Mouse (Mus musculus): ENCODE results near the gene Bcar3. TPM values are rescaled to one million over a fixed set of nuclear protein-coding genes. Genes with fewer than 3 reads are reported as not detected.
A peak's percentile ranks its signal among the peaks of the same experiment; 100 is the strongest.

The Bcar3 gene
- polyA plus RNA-seq, 1 experiment from 2014 or later: 5.0 TPM

- Histone ChIP-seq H3K27ac (no peak overlapping the region), H3K4me2 (no peak overlapping the region), H3K4me3 (replicated peaks) (no peak overlapping the region), H3K9me3 (replicated peaks) (no peaks in the 10 kb centered on the region), H3K9ac (no peak overlapping the region), H3K27me3 (0 out of 2 replicates have a peak, but pooled peaks cover 4% of the 10 kb centered on the region), H3K4me1 (replicated peaks) (peaks cover 11% of the 10 kb centered on the region), H3K36me3 (no peaks in the 10 kb centered on the region)
- ATAC-seq (ENCODE audit: low read depth) (no peak), DNase-seq (no peak)
- WGBS (ENCODE audit: insufficient replicate concordance): 23% methylated on average over 11 of the region's 11 CpGs
Measured at GRCm38 (mm10) chr3:122316621-122317020, 22.7 kb downstream of the Bcar3 start.

- Histone ChIP-seq H3K4me3 (replicated peaks) (no peak overlapping the region), H3K4me2 (no peak overlapping the region), H3K27ac (no peak overlapping the region), H3K36me3 (no peaks in the 10 kb centered on the region), H3K9ac (no peak overlapping the region), H3K27me3 (0 out of 2 replicates have a peak, but pooled peaks cover 4% of the 10 kb centered on the region), H3K4me1 (replicated peaks) (peaks cover 11% of the 10 kb centered on the region), H3K9me3 (replicated peaks) (no peaks in the 10 kb centered on the region)
- ATAC-seq (ENCODE audit: low read depth): no peak
- DNase-seq: no peak
- 76% methylated on average over 6 of the region's 6 CpGs for WGBS (ENCODE audit: insufficient replicate concordance)
Measured at GRCm38 (mm10) chr3:122317339-122317738, 23.4 kb downstream of the Bcar3 start.

- Histone ChIP-seq H3K9me3 (replicated peaks) (no peaks in the 10 kb centered on the region), H3K4me3 (replicated peaks) (no peak overlapping the region), H3K27ac (no peak overlapping the region), H3K9ac (no peak overlapping the region), H3K4me2 (no peak overlapping the region), H3K27me3 (0 out of 2 replicates have a peak, but pooled peaks cover 4% of the 10 kb centered on the region), H3K36me3 (no peaks in the 10 kb centered on the region), H3K4me1 (replicated peaks) (no peaks in the 10 kb centered on the region; the same call in 1 of the 2 replicates)
- DNase-seq (no peak), ATAC-seq (ENCODE audit: low read depth) (no peak)
- WGBS (ENCODE audit: insufficient replicate concordance): 48% methylated on average over 9 of the region's 9 CpGs
Measured at GRCm38 (mm10) chr3:122322226-122322625, 28.3 kb downstream of the Bcar3 start.

- Histone ChIP-seq H3K9me3 (replicated peaks) (no peaks in the 10 kb centered on the region), H3K4me1 (replicated peaks) (no peaks in the 10 kb centered on the region; the same call in 1 of the 2 replicates), H3K36me3 (no peaks in the 10 kb centered on the region), H3K27me3 (0 out of 2 replicates have a peak, but pooled peaks cover 4% of the 10 kb centered on the region), H3K4me3 (replicated peaks) (no peak overlapping the region), H3K9ac (no peak overlapping the region), H3K4me2 (no peak overlapping the region), H3K27ac (no peak overlapping the region)
- no peak for DNase-seq
- no peak for ATAC-seq (ENCODE audit: low read depth)
- WGBS (ENCODE audit: insufficient replicate concordance): 67% methylated on average over 6 of the region's 6 CpGs
Measured at GRCm38 (mm10) chr3:122323841-122324240, 29.9 kb downstream of the Bcar3 start.

- Histone ChIP-seq H3K4me3 (replicated peaks) (no peak overlapping the region), H3K36me3 (no peaks in the 10 kb centered on the region), H3K4me1 (replicated peaks) (no peaks in the 10 kb centered on the region; the same call in 1 of the 2 replicates), H3K9ac (no peak overlapping the region), H3K27ac (no peak overlapping the region), H3K4me2 (no peak overlapping the region), H3K9me3 (replicated peaks) (no peaks in the 10 kb centered on the region), H3K27me3 (0 out of 2 replicates have a peak, but pooled peaks cover 3% of the 10 kb centered on the region)
- WGBS (ENCODE audit: insufficient replicate concordance): 69% methylated on average over 3 of the region's 3 CpGs
- DNase-seq (no peak), ATAC-seq (ENCODE audit: low read depth) (peak; percentile 61)
Measured at GRCm38 (mm10) chr3:122324528-122324927, 30.6 kb downstream of the Bcar3 start.

GRCm38 (mm10) chr3:122330484-122330883, 36.5 kb downstream of the Bcar3 start:
- H3K9me3 ChIP-seq (replicated peaks): no peaks in the 10 kb centered on the region
- H3K27me3 ChIP-seq: no peaks in the 10 kb centered on the region
- no peaks in the 10 kb centered on the region; the same call in 1 of the 2 replicates for H3K4me1 ChIP-seq (replicated peaks)
- H3K27ac ChIP-seq: no peak overlapping the region
- no peak overlapping the region for H3K4me3 ChIP-seq (replicated peaks)
- no peak for ATAC-seq (ENCODE audit: low read depth)
- no peaks in the 10 kb centered on the region for H3K36me3 ChIP-seq
- H3K4me2 ChIP-seq: no peak overlapping the region
- 59% methylated on average over 12 of the region's 12 CpGs for WGBS (ENCODE audit: insufficient replicate concordance)
- DNase-seq: no peak
- no peak overlapping the region for H3K9ac ChIP-seq

GRCm38 (mm10) chr3:122333493-122333892, 39.6 kb downstream of the Bcar3 start:
- no peak for DNase-seq
- WGBS (ENCODE audit: insufficient replicate concordance): 42% methylated on average over 4 of the region's 4 CpGs
- no peaks in the 10 kb centered on the region for H3K36me3 ChIP-seq
- H3K9ac ChIP-seq: no peak overlapping the region
- no peaks in the 10 kb centered on the region for H3K27me3 ChIP-seq
- H3K4me2 ChIP-seq: no peak overlapping the region
- H3K27ac ChIP-seq: no peak overlapping the region
- H3K4me3 ChIP-seq (replicated peaks): no peak overlapping the region
- ATAC-seq (ENCODE audit: low read depth): no peak
- H3K4me1 ChIP-seq (replicated peaks): no peaks in the 10 kb centered on the region; the same call in 1 of the 2 replicates
- no peaks in the 10 kb centered on the region for H3K9me3 ChIP-seq (replicated peaks)

- 47% methylated on average over 7 of the region's 7 CpGs for WGBS (ENCODE audit: insufficient replicate concordance)
- H3K36me3 ChIP-seq: no peaks in the 10 kb centered on the region
Measured at GRCm38 (mm10) chr3:122333902-122334301, 40.0 kb downstream of the Bcar3 start.

GRCm38 (mm10) chr3:122334375-122334774, 40.4 kb downstream of the Bcar3 start:
- Histone ChIP-seq H3K27me3 (no peaks in the 10 kb centered on the region), H3K9ac (no peak overlapping the region), H3K4me2 (no peak overlapping the region), H3K9me3 (replicated peaks) (no peaks in the 10 kb centered on the region), H3K4me3 (replicated peaks) (no peak overlapping the region), H3K36me3 (no peaks in the 10 kb centered on the region), H3K27ac (no peak overlapping the region), H3K4me1 (replicated peaks) (no peaks in the 10 kb centered on the region; the same call in 1 of the 2 replicates)
- WGBS (ENCODE audit: insufficient replicate concordance): 19% methylated on average over 7 of the region's 7 CpGs
- DNase-seq (no peak), ATAC-seq (ENCODE audit: low read depth) (no peak)

More at GRCm38 (mm10) chr3:122333902-122334301, 40.0 kb downstream of the Bcar3 start:
- no peak for ATAC-seq (ENCODE audit: low read depth)
- Histone ChIP-seq H3K4me1 (replicated peaks) (no peaks in the 10 kb centered on the region; the same call in 1 of the 2 replicates), H3K27ac (no peak overlapping the region), H3K4me2 (no peak overlapping the region), H3K4me3 (replicated peaks) (no peak overlapping the region), H3K27me3 (no peaks in the 10 kb centered on the region), H3K9me3 (replicated peaks) (no peaks in the 10 kb centered on the region), H3K9ac (no peak overlapping the region)
- DNase-seq: no peak

- 62% methylated on average over 4 of the region's 4 CpGs for WGBS (ENCODE audit: insufficient replicate concordance)
- ATAC-seq (ENCODE audit: low read depth): no peak
- no peaks in the 10 kb centered on the region for H3K9me3 ChIP-seq (replicated peaks)
- no peak overlapping the region for H3K4me3 ChIP-seq (replicated peaks)
- H3K36me3 ChIP-seq: no peaks in the 10 kb centered on the region
- DNase-seq: no peak
- H3K4me1 ChIP-seq (replicated peaks): no peaks in the 10 kb centered on the region; the same call in 1 of the 2 replicates
- H3K9ac ChIP-seq: no peak overlapping the region
- H3K4me2 ChIP-seq: no peak overlapping the region
- H3K27ac ChIP-seq: no peak overlapping the region
- no peaks in the 10 kb centered on the region for H3K27me3 ChIP-seq
Measured at GRCm38 (mm10) chr3:122336030-122336429, 42.1 kb downstream of the Bcar3 start.

GRCm38 (mm10) chr3:122337992-122338391, 44.1 kb downstream of the Bcar3 start:
- Histone ChIP-seq H3K9ac (no peak overlapping the region), H3K27ac (no peak overlapping the region), H3K9me3 (replicated peaks) (no peaks in the 10 kb centered on the region), H3K27me3 (no peaks in the 10 kb centered on the region), H3K4me3 (replicated peaks) (no peak overlapping the region), H3K4me2 (no peak overlapping the region), H3K4me1 (replicated peaks) (no peaks in the 10 kb centered on the region; the same call in 1 of the 2 replicates), H3K36me3 (no peaks in the 10 kb centered on the region)
- ATAC-seq (ENCODE audit: low read depth) (no peak), DNase-seq (no peak)
- WGBS (ENCODE audit: insufficient replicate concordance): 53% methylated on average over 5 of the region's 5 CpGs

- ATAC-seq (ENCODE audit: low read depth) (peak; percentile 67; the same call in 1 of the 2 replicates), DNase-seq (no peak)
- WGBS (ENCODE audit: insufficient replicate concordance): 64% methylated on average over 7 of the region's 7 CpGs
Measured at GRCm38 (mm10) chr3:122338897-122339296, 45.0 kb downstream of the Bcar3 start.

More at GRCm38 (mm10) chr3:122338897-122339296, 45.0 kb downstream of the Bcar3 start:
- Histone ChIP-seq H3K4me1 (replicated peaks) (no peaks in the 10 kb centered on the region; the same call in 1 of the 2 replicates), H3K36me3 (no peaks in the 10 kb centered on the region), H3K27me3 (no peaks in the 10 kb centered on the region), H3K9ac (no peak overlapping the region), H3K9me3 (replicated peaks) (no peaks in the 10 kb centered on the region), H3K4me2 (no peak overlapping the region), H3K4me3 (replicated peaks) (no peak overlapping the region), H3K27ac (no peak overlapping the region)

Data from liver, embryonic 13.5 days (tissue).